Mouse (Mus musculus): ENCODE results near the gene F3. TPM values are rescaled to one million over a fixed set of nuclear protein-coding genes. Genes with fewer than 3 reads are reported as not detected.
"Not testable (repeated sequence)": the region's sequence is repeated elsewhere in the genome, so short reads cannot be mapped to it uniquely, and the experiment has no call there.

The F3 gene
- total RNA-seq, 2 experiments from 2014 or later, result not detected

- no peak for ATAC-seq (replicated peaks; ENCODE audit: low FRiP score, poor library complexity, severe bottlenecking)
Observed at GRCm38 (mm10) chr3:121736025-121736744, 12.8 kb downstream of the F3 start.

DNA sequence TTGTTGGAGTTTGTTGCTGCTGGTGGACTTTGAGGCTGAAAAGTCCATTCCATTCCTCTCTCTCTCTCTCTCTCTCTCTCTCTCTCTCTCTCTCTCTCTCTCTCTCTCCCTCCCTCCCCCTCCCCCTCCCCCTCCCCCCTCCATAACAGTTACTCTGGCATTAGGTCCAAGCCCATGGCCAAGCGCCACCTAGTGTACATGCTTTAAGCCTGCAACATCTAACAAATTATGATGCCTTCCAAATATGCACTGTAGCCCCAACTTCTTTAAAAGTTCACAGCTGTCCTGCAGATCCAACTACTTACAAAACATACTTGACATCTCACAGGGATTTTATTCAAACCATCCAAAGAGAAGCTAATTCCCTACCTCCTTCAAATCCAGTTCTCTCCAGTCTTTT, 14.1 kb downstream of the F3 start:
- ATAC-seq (replicated peaks; ENCODE audit: low FRiP score, poor library complexity, severe bottlenecking), result no peak

- no peak for ATAC-seq (replicated peaks; ENCODE audit: low FRiP score, poor library complexity, severe bottlenecking)
Observed at GRCm38 (mm10) chr3:121737901-121738300, 14.6 kb downstream of the F3 start.

GRCm38 (mm10) chr3:121738742-121739342, 15.5 kb downstream of the F3 start:
- ATAC-seq (replicated peaks; ENCODE audit: low FRiP score, poor library complexity, severe bottlenecking), result no peak

- ATAC-seq (replicated peaks; ENCODE audit: low FRiP score, poor library complexity, severe bottlenecking), result no peak
Observed at GRCm38 (mm10) chr3:121739489-121740213, 16.3 kb downstream of the F3 start.

DNA sequence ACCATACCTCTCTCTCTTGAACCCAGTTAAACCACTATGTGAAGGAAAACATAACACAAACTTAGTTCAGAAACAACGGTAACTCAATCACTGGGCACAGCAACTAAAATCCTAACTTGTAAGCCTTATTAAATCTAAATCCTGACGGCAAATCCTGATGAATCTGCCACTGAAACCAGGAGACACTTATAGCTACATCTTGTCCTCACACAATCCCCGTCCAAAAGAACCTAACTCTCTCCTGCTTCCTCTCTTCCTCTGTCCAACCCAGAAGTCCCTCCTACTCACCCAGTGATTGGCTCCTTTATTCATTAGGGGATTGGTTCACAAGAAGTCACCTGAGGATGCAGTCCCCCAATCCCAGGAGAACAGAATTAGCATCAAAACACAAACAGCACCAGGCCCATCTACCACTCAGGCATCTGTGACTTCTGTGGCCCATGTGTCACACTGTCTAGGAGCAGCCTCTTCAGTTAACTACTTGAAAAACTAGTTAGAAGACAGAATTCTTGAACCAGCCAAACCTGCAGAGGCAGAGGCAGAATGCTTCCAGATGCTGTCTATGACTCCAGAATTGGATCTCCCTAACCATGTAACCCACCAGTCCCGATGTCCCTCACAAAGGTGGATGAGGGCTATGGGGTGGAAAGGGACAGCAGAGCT, 18.0 kb downstream of the F3 start:
- ATAC-seq (replicated peaks; ENCODE audit: low FRiP score, poor library complexity, severe bottlenecking), result not testable (repeated sequence)

DNA sequence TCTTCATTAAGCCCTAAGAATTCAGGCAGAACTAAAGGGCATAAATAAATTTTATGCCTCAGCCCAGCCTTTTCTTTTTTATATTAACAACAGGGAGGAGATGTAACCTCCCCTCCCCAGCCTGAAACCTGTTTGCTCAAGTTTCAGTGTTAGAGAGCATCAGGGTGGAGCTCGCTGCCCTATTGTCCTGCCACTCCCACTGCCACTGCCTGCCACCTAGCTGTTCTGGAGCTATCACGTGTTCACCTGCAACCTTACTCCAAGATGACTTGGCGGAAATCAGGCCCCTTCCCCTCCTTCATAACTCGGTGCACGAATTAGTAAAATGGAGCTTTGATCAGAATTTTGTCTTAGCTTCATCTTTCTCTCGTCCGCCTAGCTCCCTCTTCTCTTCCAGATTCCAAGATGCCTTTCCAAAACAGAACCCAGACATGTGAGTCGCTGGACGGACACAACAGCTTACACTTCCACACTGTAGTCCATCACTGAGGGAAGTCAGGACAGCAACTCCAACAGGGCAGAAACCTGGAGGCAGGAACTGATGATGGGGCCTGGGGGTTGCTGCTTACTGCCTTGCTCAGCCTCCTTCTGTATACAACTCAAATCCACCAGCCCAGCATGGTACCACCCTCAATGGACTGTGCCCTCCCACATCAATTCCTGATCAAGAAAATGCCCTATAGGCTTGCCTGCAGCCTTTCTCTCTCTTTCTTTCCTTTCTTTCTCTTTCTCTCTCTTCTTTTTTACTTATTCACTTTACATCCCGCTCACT, 31.2 kb downstream of the F3 start:
- not testable (repeated sequence) for ATAC-seq (replicated peaks; ENCODE audit: low FRiP score, poor library complexity, severe bottlenecking)

- no peak for ATAC-seq (replicated peaks; ENCODE audit: low FRiP score, poor library complexity, severe bottlenecking)
Observed at GRCm38 (mm10) chr3:121755152-121755551, 31.8 kb downstream of the F3 start.

- ATAC-seq (replicated peaks; ENCODE audit: low FRiP score, poor library complexity, severe bottlenecking), result no peak
Observed at GRCm38 (mm10) chr3:121758373-121758772, 35.0 kb downstream of the F3 start.

- ATAC-seq (replicated peaks; ENCODE audit: low FRiP score, poor library complexity, severe bottlenecking), result peak; percentile 69; the same call in 1 of the 2 replicates
Observed at GRCm38 (mm10) chr3:121762056-121762852, 38.9 kb downstream of the F3 start.

DNA sequence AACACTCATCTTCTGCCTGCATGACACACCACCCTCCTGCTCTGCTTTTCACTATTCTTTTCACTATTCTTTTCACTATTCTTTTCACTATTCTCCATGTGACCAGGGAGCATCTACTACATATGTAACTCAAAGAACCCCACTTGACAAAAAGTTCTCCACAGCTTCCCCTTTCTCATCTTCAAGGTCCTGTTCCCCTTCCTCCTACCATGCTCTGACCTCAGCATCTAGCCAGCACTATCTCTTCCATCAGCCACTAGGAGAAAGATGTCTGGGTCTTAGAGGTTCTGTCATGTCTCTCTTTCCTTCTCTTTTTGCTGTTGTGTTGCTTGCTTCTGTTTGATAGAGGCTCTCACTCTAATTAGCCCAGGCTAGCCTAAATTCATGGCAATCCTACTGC, 42.7 kb downstream of the F3 start:
- ATAC-seq (replicated peaks; ENCODE audit: low FRiP score, poor library complexity, severe bottlenecking), result no peak

GRCm38 (mm10) chr3:121766818-121767217, 43.5 kb downstream of the F3 start:
- no peak for ATAC-seq (replicated peaks; ENCODE audit: low FRiP score, poor library complexity, severe bottlenecking)

- ATAC-seq (replicated peaks; ENCODE audit: low FRiP score, poor library complexity, severe bottlenecking), result no peak
Observed at GRCm38 (mm10) chr3:121768770-121769169, 45.4 kb downstream of the F3 start.

DNA sequence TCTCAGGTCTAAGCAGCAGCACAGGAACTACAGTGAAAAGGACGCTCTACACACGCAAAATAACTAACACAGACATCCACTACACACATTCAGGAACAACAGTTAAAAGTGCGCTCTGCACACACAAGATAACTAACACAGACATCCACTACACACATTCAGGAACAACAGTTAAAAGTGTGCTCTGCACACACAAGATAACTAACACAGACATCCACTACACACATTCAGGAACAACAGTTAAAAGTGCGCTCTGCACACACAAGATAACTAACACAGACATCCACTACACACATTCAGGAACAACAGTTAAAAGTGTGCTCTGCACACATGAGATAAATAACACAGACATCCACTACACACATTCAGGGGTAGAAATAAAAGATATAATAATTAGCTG, 50.0 kb downstream of the F3 start:
- not testable (repeated sequence) for ATAC-seq (replicated peaks; ENCODE audit: low FRiP score, poor library complexity, severe bottlenecking)

DNA sequence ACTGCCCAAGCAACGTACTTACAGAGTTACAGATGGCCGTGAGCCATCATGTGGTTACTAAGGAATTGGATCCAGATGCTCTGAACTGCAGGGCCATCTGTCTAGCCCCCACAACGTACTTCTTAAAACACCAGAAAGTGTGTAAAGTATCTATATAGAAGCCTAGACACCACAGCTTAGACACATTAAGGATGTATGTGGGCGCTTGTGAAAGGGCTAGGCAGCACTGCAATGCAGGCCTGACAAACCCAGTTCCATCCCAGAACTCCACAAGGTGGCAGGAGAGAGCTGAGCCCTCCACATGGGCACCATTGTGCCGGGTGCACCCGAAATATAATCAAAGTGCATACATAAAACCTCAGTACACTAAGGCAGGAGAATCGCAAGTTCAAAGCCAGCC, 54.6 kb downstream of the F3 start:
- no peak for ATAC-seq (replicated peaks; ENCODE audit: low FRiP score, poor library complexity, severe bottlenecking)

- no peak for ATAC-seq (replicated peaks; ENCODE audit: low FRiP score, poor library complexity, severe bottlenecking)
Observed at GRCm38 (mm10) chr3:121783020-121783419, 59.7 kb downstream of the F3 start.

Data from erythroblast, adult 5-6 weeks (primary cell).